Mouse (Mus musculus) ES-Bruce4 (cell line): ENCODE results near the gene Maml2.

ENCODE experiments used
- CTCF ChIP-seq: IDR thresholded peaks from one replicate; pipeline ENCODE4 v1.8.1; 2011; ENCODE audit warnings: low read depth, low read length
- EP300 ChIP-seq: IDR thresholded peaks from 2 replicates; pipeline ENCODE4 v1.6.1; 2011; ENCODE audit warnings: low read depth, low read length; ENCODE audit not compliant: insufficient read depth

DNA sequence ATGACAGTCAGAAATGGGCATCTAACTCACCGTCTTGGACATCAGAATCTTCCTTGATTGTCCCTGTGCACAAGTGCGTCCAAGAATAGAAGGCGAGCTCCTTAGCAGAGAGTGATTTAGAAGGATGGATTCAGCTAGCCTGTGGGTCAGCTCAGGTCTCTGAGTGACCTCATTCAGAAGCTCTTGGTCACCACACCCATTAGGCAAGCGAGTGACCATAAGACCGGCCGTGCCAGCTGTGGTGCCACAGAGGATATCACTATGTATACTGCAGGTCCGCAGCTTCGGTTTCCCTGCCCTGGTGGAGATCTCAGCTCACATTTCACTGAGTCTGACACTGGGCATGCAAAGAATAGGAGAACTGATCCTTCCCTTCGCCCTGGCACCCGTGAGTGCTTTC is 294.9 kb downstream of the Maml2 start:
- TF ChIP-seq CTCF (no peak), EP300 (no peak)
